Mouse (Mus musculus) forebrain, embryonic 14.5 days (tissue): ENCODE measurements around the gene E030025P04Rik. TPM values are rescaled to one million over a fixed set of nuclear protein-coding genes. Genes with fewer than 3 reads are reported as not detected.

Experiments
- ATAC-seq: fragments of 200-750 bp; cut with Nextera tagmentation; 2 replicates; pipeline ENCODE4 v1.8.0; 2017; ENCODE audit warnings: mild to moderate bottlenecking, moderate library complexity
- DNase-seq: peaks from one replicate; pipeline ENCODE4 v3.0.0-alpha.2; 2015; ENCODE audit warnings: low spot score
- H3K27ac ChIP-seq: fragments of 300-500 bp; sonication (generic); 2 replicates; pipeline ENCODE4 v1.5.1; 2014; ENCODE audit warnings: low read depth, mild to moderate bottlenecking, control low read depth, low read length, moderate library complexity
- H3K27me3 ChIP-seq: fragments of 300-500 bp; sonication (generic); replicated peaks from 2 replicates; pipeline ENCODE4 v1.6.1; 2014; ENCODE audit warnings: low read length, control low read depth, mixed read lengths; ENCODE audit not compliant: control insufficient read depth, insufficient read depth
- H3K36me3 ChIP-seq: fragments of 300-500 bp; sonication (generic); 2 replicates; pipeline ENCODE4 v1.6.1; 2014; ENCODE audit warnings: low read length, control low read depth; ENCODE audit not compliant: control insufficient read depth, insufficient read depth
- H3K4me1 ChIP-seq: fragments of 300-500 bp; sonication (generic); 2 replicates; pipeline ENCODE4 v1.6.1; 2014; ENCODE audit warnings: antibody characterized with exemption, low read length, control low read depth; ENCODE audit not compliant: control insufficient read depth, insufficient read depth
- H3K4me2 ChIP-seq: fragments of 300-500 bp; sonication (generic); 2 replicates; pipeline ENCODE4 v1.6.1; 2014; ENCODE audit warnings: mild to moderate bottlenecking, control low read depth, low read length
- H3K4me3 ChIP-seq: fragments of 300-500 bp; sonication (generic); 2 replicates; pipeline ENCODE4 v1.5.1; 2014; ENCODE audit warnings: low read depth, low read length, control low read depth
- H3K9ac ChIP-seq: fragments of 300-500 bp; sonication (generic); 2 replicates; pipeline ENCODE4 v1.6.1; 2014; ENCODE audit warnings: mild to moderate bottlenecking, low read length, control low read depth, moderate library complexity
- H3K9me3 ChIP-seq: fragments of 300-500 bp; sonication (generic); replicated peaks from 2 replicates; pipeline ENCODE4 v1.6.1; 2016; ENCODE audit warnings: low read length, control low read depth, mixed read lengths; ENCODE audit not compliant: control insufficient read depth
- WGBS: fragments of 180-500 bp; shearing (Covaris S2); extraction: QIAGEN DNeasy Blood & Tissue Kit; methylation state at CpG from one replicate; pipeline ENCODE4 v1.1.7; 2014; 5-methylcytosine and 5-hydroxymethylcytosine counted together
- polyA plus RNA-seq: library from polyadenylated mRNA; unstranded; fragments of >200 nt; fragmentation: Nextera tagmentation; extraction: Ambion mirVana; gene quantifications from 2 replicates; pipeline ENCODE4 v1.2.1, GENCODE M21; 2014

Gene E030025P04Rik
- polyA plus RNA-seq, 1 experiment from 2014 or later: not detected

DNA sequence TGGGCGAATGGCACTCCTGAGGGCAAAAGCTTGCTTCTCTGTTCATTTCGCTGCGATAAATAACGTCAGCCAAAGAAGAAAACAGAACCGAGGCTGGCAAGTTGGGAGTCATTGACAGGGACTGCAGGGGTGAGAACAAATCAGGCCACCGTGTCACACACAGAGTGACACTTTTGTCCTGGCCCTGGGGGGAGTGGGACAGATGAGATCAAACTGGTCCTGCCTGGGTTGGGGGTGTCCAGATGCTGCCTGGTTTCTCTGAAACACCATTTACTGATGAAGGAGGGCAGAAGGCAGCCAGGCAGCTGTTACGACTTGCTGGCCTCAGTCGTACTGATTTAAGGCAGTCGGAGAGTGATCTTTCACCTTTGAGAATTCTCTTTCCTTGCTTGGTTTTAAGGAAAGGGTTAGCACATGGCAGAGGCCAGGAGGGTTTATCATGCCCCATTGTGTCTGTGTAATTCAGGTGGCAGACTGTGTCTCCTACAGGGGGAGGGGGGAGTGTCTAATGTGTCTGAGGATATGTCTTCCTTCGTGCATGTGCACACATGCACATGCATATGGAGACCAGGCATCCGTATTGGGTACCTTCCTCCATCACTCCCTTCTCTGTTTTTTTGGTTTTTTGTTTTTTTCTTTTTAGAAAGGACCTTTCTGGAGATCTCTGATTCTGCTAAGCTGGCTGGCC is 36.5 kb downstream of the E030025P04Rik start:
- H3K4me3 ChIP-seq: no peak overlapping the region
- H3K4me1 ChIP-seq: peaks cover 16% of the 10 kb centered on the region
- no peak overlapping the region for H3K9ac ChIP-seq
- H3K36me3 ChIP-seq: no peaks in the 10 kb centered on the region
- no peaks in the 10 kb centered on the region for H3K9me3 ChIP-seq
- DNase-seq: no peak
- H3K27me3 ChIP-seq: no peaks in the 10 kb centered on the region
- no peak for ATAC-seq
- 27% methylated on average over 11 of the region's 11 CpGs for WGBS
- H3K27ac ChIP-seq: peak overlapping the region; percentile 9; the same call in 1 of the 2 replicates
- no peak overlapping the region for H3K4me2 ChIP-seq

DNA sequence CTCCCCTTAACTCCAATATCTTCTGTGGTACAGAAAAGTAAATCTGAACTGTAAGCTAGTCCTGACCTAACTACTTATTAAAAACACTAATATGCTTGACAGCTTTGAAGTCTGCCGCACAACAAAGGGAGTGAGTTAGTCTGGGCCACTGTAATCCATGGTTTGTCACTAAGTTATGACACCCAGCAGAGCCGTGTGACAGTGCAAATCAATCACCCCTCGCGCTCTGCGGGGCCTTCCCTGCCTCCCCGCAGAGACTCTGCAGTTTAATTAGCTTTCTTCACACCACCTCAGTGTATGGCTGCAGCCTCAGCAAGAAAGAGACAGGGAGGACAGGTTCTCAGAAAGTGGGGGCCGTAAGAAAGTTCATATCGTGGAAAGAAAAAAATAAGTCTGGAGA is 37.4 kb downstream of the E030025P04Rik start:
- H3K27me3 ChIP-seq: no peaks in the 10 kb centered on the region
- 4% methylated on average over 8 of the region's 8 CpGs for WGBS
- no peaks in the 10 kb centered on the region for H3K9me3 ChIP-seq
- ATAC-seq (no peak), DNase-seq (peak; percentile 53)
- H3K4me1 ChIP-seq: peaks cover 16% of the 10 kb centered on the region
- no peak overlapping the region for H3K4me2 ChIP-seq
- H3K4me3 ChIP-seq: no peak overlapping the region
- H3K36me3 ChIP-seq: no peaks in the 10 kb centered on the region
- H3K9ac ChIP-seq: no peak overlapping the region
- H3K27ac ChIP-seq: no peak overlapping the region; the same call in 1 of the 2 replicates

- H3K27me3 ChIP-seq: no peaks in the 10 kb centered on the region
- no peak overlapping the region for H3K9ac ChIP-seq
- peaks cover 16% of the 10 kb centered on the region for H3K4me1 ChIP-seq
- DNase-seq (no peak), ATAC-seq (no peak)
- H3K4me3 ChIP-seq: no peak overlapping the region
- no peak overlapping the region for H3K4me2 ChIP-seq
- WGBS: 30% methylated on average over 5 of the region's 5 CpGs
- H3K9me3 ChIP-seq: no peaks in the 10 kb centered on the region
- H3K27ac ChIP-seq: no peak overlapping the region; the same call in 1 of the 2 replicates
- H3K36me3 ChIP-seq: no peaks in the 10 kb centered on the region
Observed at GRCm38 (mm10) chr11:109106181-109106580, 38.0 kb downstream of the E030025P04Rik start.

DNA sequence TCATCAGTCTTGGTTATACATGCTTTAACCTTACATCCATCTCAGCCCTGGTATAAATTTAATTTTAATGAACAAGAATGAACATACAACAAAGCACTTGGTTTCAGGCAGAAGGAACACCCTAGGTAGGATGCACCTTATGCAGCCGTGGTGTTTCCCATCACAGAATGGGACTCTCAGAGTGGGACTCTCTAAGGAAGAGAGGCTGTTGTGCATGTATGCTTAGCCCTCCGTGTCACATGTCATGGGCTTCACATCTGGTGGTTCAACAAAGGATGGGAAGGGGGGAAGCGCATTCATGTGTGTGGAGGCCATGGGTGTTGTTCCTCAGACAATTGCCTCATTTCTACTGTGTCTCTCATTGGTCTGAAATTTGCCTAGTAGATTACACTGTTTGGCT is 40.8 kb downstream of the E030025P04Rik start:
- DNase-seq (no peak), ATAC-seq (no peak)
- Histone ChIP-seq H3K4me2 (no peak overlapping the region), H3K36me3 (no peaks in the 10 kb centered on the region), H3K27ac (no peak overlapping the region), H3K4me1 (peaks cover 16% of the 10 kb centered on the region), H3K9ac (no peak overlapping the region), H3K27me3 (no peaks in the 10 kb centered on the region), H3K4me3 (no peak overlapping the region), H3K9me3 (no peaks in the 10 kb centered on the region)
- WGBS: 90% methylated on average over 3 of the region's 3 CpGs

- H3K27ac ChIP-seq: no peak overlapping the region
- DNase-seq (no peak), ATAC-seq (no peak)
- H3K4me1 ChIP-seq: peaks cover 19% of the 10 kb centered on the region
- H3K9ac ChIP-seq: no peak overlapping the region
- no peak overlapping the region for H3K4me2 ChIP-seq
- no peaks in the 10 kb centered on the region for H3K36me3 ChIP-seq
- no peaks in the 10 kb centered on the region for H3K27me3 ChIP-seq
- no peaks in the 10 kb centered on the region for H3K9me3 ChIP-seq
- H3K4me3 ChIP-seq: no peak overlapping the region
- 93% methylated on average over 8 of the region's 8 CpGs for WGBS
Observed at GRCm38 (mm10) chr11:109102646-109103045, 41.5 kb downstream of the E030025P04Rik start.

GRCm38 (mm10) chr11:109100266-109100665 is 43.9 kb downstream of the E030025P04Rik start:
- no peak for ATAC-seq
- no peaks in the 10 kb centered on the region for H3K9me3 ChIP-seq
- no peaks in the 10 kb centered on the region for H3K27me3 ChIP-seq
- no peak overlapping the region for H3K4me2 ChIP-seq
- no peak overlapping the region for H3K27ac ChIP-seq
- H3K4me1 ChIP-seq: peaks cover 9% of the 10 kb centered on the region
- WGBS: 82% methylated on average over 6 of the region's 6 CpGs
- no peak overlapping the region for H3K4me3 ChIP-seq
- H3K9ac ChIP-seq: no peak overlapping the region
- DNase-seq: no peak
- no peaks in the 10 kb centered on the region for H3K36me3 ChIP-seq

- ATAC-seq: no peak
- H3K27me3 ChIP-seq: 0 out of 2 replicates have a peak, but pooled peaks cover 4% of the 10 kb centered on the region
- H3K9me3 ChIP-seq: no peaks in the 10 kb centered on the region
- H3K4me1 ChIP-seq: no peaks in the 10 kb centered on the region
- H3K27ac ChIP-seq: no peak overlapping the region
- H3K4me2 ChIP-seq: no peak overlapping the region
- H3K36me3 ChIP-seq: no peaks in the 10 kb centered on the region
- WGBS: 8% methylated on average over 5 of the region's 5 CpGs
- no peak overlapping the region for H3K4me3 ChIP-seq
- no peak overlapping the region for H3K9ac ChIP-seq
- no peak for DNase-seq
Observed at GRCm38 (mm10) chr11:109091821-109092220, 52.3 kb downstream of the E030025P04Rik start.

Other genes starting within 250 kb of the E030025P04Rik start
- 7.8 and 9.4 TPM in 2 replicates for gene Axin2, start 224.0 kb downstream of the E030025P04Rik start, polyA plus RNA-seq
- gene Rgs9, start 153.8 kb upstream of the E030025P04Rik start, polyA plus RNA-seq: 4.3 and 5.4 TPM in 2 replicates
- 13.7 and 16.3 TPM in 2 replicates for gene Gna13, start 218.5 kb upstream of the E030025P04Rik start, polyA plus RNA-seq